Mouse (Mus musculus) spleen, adult 2 months (tissue): ENCODE data around the gene Pdcd1lg2.

Source experiments
- CTCF ChIP-seq: fragments of 200-500 bp; IDR thresholded peaks from 2 replicates; pipeline ENCODE4 v1.5.1; 2011; ENCODE audit warnings: mild to moderate bottlenecking, inconsistent platforms; ENCODE audit not compliant: insufficient read depth, insufficient read length, insufficient replicate concordance; ENCODE audit errors: extremely low read depth
- POLR2A ChIP-seq: fragments of 200-500 bp; IDR thresholded peaks from 2 replicates; pipeline ENCODE4 v1.6.1; 2011; ENCODE audit warnings: low read depth, low read length, inconsistent platforms

GRCm38 (mm10) chr19:29488420-29488819 lies 77.7 kb downstream of the Pdcd1lg2 start:
- TF ChIP-seq POLR2A: no peak
- TF ChIP-seq CTCF: no peak
